Mouse (Mus musculus): Measurements from ENCODE around the gene Itln1.
A peak's percentile ranks its signal among the peaks of the same experiment; 100 is the strongest.

GRCm38 (mm10) chr1:171564247-171564646 lies 29.2 kb upstream of the Itln1 start:
- TF ChIP-seq POLR2A (IDR thresholded peaks at IDR 0.05; ENCODE audit: extremely low read depth, insufficient read depth, low read length) (no peak), CTCF (IDR thresholded peaks at IDR 0.05; ENCODE audit: extremely low read depth, insufficient read depth, low read length) (peak; percentile 34; the same call in 1 of the 2 replicates)

Data from cortical plate, adult 2 months (tissue).